In genomic region chr3:37646221-37646620, GRCm38 (mm10) we compare ENCODE assay signal across 14 mouse cellular contexts.
"Had no signal": no experiment of that assay in that cellular context is flagged by ENCODE, and none has a peak within 500 bp of the region (broad histone marks: within the 10 kb centered on the region; RNA-seq: fewer than 3 reads in every experiment).

No protein-coding gene starts in this region.

- DNase-seq: kidney, adult 2 months; kidney, postnatal 4 days; left cerebral cortex, postnatal 4 days; liver, postnatal 0 days; lung, embryonic 14.5 days; thymus, postnatal 25 days had no signal

- H3K4me2 ChIP-seq: limb, embryonic 12.5 days; limb, embryonic 15.5 days; liver, embryonic 11.5 days; lung, embryonic 14.5 days had no signal

- H3K4me3 ChIP-seq: limb, embryonic 12.5 days; limb, embryonic 15.5 days; midbrain, embryonic 13.5 days had no signal

- ATAC-seq: intestine, postnatal 0 days; lung, postnatal 0 days; midbrain, embryonic 13.5 days had no signal

- H3K9me3 ChIP-seq: limb, embryonic 12.5 days; limb, embryonic 15.5 days; midbrain, embryonic 13.5 days had no signal

- H3K9ac ChIP-seq: limb, embryonic 12.5 days; limb, embryonic 15.5 days; liver, embryonic 14.5 days; liver, postnatal 0 days; lung, embryonic 14.5 days; midbrain, embryonic 13.5 days had no signal

- H3K27me3 ChIP-seq: limb, embryonic 12.5 days; limb, embryonic 15.5 days had no signal

- H3K27ac ChIP-seq: limb, embryonic 12.5 days; limb, embryonic 15.5 days; liver, embryonic 14.5 days; macrophage; midbrain, embryonic 13.5 days had no signal
